ENCODE assay signal across 38 mouse cellular contexts in genomic region chr2:131105989-131106388, GRCm38 (mm10). TPM values are rescaled to one million over a fixed set of nuclear protein-coding genes. Genes with fewer than 3 reads are reported as not detected.
"Had no signal": no experiment of that assay in that cellular context is flagged by ENCODE, and none has a peak within 500 bp of the region (broad histone marks: within the 10 kb centered on the region; RNA-seq: fewer than 3 reads in every experiment).

No protein-coding gene starts in this region.

- H3K27me3 ChIP-seq: heart, embryonic 13.5 days; heart, embryonic 15.5 days; hindbrain, embryonic 13.5 days; hindbrain, embryonic 15.5 days; kidney, embryonic 15.5 days; limb, embryonic 12.5 days had no signal

- DNase-seq: forebrain, postnatal 0 days; gastrocnemius, postnatal 36 days; heart, postnatal 14 days; kidney, adult 11 months; kidney, adult 2 months; kidney, adult 9 months; kidney, postnatal 14 days; kidney, postnatal 36 days; liver; liver, embryonic 13.5 days had no signal

- H3K36me3 ChIP-seq: heart, embryonic 13.5 days; heart, embryonic 15.5 days; hindbrain, embryonic 13.5 days; hindbrain, embryonic 15.5 days; kidney, embryonic 15.5 days; limb, embryonic 10.5 days; limb, embryonic 12.5 days; liver, embryonic 13.5 days; liver, embryonic 15.5 days had no signal

- H3K4me3 ChIP-seq: heart, embryonic 13.5 days; heart, embryonic 15.5 days; hindbrain, embryonic 13.5 days; hindbrain, embryonic 15.5 days; kidney, embryonic 15.5 days; left cerebral cortex, adult 2 months; limb, embryonic 10.5 days; limb, embryonic 12.5 days; liver, embryonic 13.5 days; liver, embryonic 15.5 days had no signal

- H3K9me3 ChIP-seq: heart, embryonic 13.5 days; heart, embryonic 15.5 days; hindbrain, embryonic 13.5 days; hindbrain, embryonic 15.5 days; kidney, embryonic 15.5 days; limb, embryonic 10.5 days; limb, embryonic 12.5 days; liver, embryonic 13.5 days; liver, embryonic 15.5 days had no signal

- H3K27ac ChIP-seq: heart, embryonic 13.5 days; heart, embryonic 15.5 days; hindbrain, embryonic 13.5 days; hindbrain, embryonic 15.5 days; hindbrain, postnatal 0 days; kidney, embryonic 15.5 days; kidney, postnatal 0 days; left cerebral cortex, adult 2 months; limb, embryonic 10.5 days; limb, embryonic 12.5 days; liver, embryonic 13.5 days; liver, embryonic 15.5 days had no signal

- H3K4me1 ChIP-seq: hindbrain, embryonic 13.5 days; hindbrain, embryonic 15.5 days; kidney, embryonic 15.5 days; limb, embryonic 10.5 days; limb, embryonic 12.5 days; liver, embryonic 13.5 days; liver, embryonic 15.5 days had no signal

RNA-seq across cellular contexts. Expression of gene Siglec1, which starts 19.4 kb away (rescaled TPM):
- total RNA-seq: hematopoietic stem cell, adult 5-6 weeks had no signal

RNA-seq across cellular contexts. Expression of gene Gm11037, which starts 27.3 kb away (rescaled TPM):
- total RNA-seq: forebrain, postnatal 0 days; gastrocnemius, postnatal 36 days; heart, adult 18-20 months; heart, adult 8-10 months; heart, postnatal 14 days; hematopoietic stem cell, adult 5-6 weeks; hindbrain, postnatal 0 days; layer of hippocampus, adult 18-20 months; layer of hippocampus, postnatal 10 days; layer of hippocampus, postnatal 25 days; left cerebral cortex, adult 2 months; left cerebral cortex, postnatal 14 days; left cerebral cortex, postnatal 36 days had no signal
- polyA plus RNA-seq: forebrain, postnatal 0 days; gonadal fat pad, adult 2 months; heart, embryonic 11.5 days; heart, embryonic 13.5 days; heart, embryonic 15.5 days; heart, postnatal 0 days; hindbrain, embryonic 11.5 days; hindbrain, embryonic 13.5 days; hindbrain, embryonic 15.5 days; hindbrain, postnatal 0 days; intestine, embryonic 14.5 days; intestine, embryonic 16.5 days; kidney, adult 2 months; kidney, embryonic 15.5 days; kidney, postnatal 0 days; large intestine, adult 2 months; limb, embryonic 10.5 days; limb, embryonic 12.5 days; limb, embryonic 14.5 days; liver, embryonic 11.5 days; liver, embryonic 13.5 days; liver, embryonic 15.5 days had no signal

RNA-seq across cellular contexts. Expression of gene Adam33, which starts 42.4 kb away (rescaled TPM):
- total RNA-seq: hematopoietic stem cell, adult 5-6 weeks had no signal
